Mouse (Mus musculus): ENCODE measurements around the gene Gm20388. TPM values are rescaled to one million over a fixed set of nuclear protein-coding genes. Genes with fewer than 3 reads are reported as not detected.

Gene Gm20388
- polyA plus RNA-seq, 1 experiment from 2014 or later = 7.4 TPM

DNA sequence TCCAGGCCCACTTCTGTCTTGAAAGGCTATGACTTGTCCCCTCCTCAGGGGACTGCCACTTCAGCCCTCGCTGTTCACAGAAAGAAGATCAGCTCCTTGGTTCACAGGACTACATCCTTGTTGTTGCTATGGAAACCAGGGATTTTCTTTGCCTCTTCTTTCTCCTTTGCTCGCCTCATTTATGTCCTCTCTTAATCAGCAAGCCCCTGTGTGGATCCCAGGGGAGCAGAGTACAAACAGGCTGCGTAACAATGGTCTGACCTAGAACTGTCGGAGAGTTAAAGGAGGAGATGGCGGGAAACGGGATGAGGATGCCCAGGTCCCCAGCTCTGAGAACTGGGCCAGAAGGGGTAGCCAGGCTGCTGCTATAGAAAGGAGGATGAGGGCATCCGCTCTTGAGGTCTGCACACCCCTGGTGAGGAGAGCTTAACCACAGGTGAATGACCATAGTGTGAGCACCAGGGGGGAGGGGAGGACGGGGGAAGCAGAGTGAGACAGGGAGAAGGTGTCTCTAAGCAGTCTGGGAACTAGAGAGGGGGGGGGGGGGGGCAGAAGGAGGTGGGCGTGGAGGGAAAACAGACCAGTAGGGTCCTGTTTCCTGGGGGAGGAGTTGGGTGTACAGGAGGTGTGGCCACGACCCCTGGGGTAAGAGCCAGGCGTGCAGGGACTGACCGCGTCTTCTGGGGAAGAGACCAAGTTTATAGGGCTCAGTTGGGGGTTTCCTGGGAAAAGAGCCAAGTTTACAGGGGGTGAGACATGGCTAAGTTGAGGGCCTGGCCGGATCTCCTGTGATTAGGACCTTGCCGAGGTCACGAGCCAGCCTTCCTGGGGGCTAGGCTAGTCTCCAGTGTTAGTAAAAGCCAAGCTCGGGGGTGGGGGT is 1787.3 kb downstream of the Gm20388 start:
- H3K4me1 ChIP-seq (ENCODE audit: control insufficient read depth, insufficient read depth, low read length) = peaks cover 10% of the 10 kb centered on the region
- peak overlapping the region; percentile 25 for H3K4me3 ChIP-seq (replicated peaks; ENCODE audit: low read length)
- no peaks in the 10 kb centered on the region for H3K9me3 ChIP-seq (replicated peaks; ENCODE audit: control insufficient read depth, low read length)
- peak; percentile 70; the same call in 1 of the 2 replicates for ATAC-seq (ENCODE audit: insufficient read depth, low FRiP score)
- peak overlapping the region; percentile 46; the same call in 1 of the 2 replicates for H3K9ac ChIP-seq (ENCODE audit: low read length)
- no peaks in the 10 kb centered on the region for H3K27me3 ChIP-seq (ENCODE audit: control insufficient read depth, insufficient read depth, low read length)
- H3K36me3 ChIP-seq (ENCODE audit: control insufficient read depth, insufficient read depth, low read length) = no peaks in the 10 kb centered on the region
- peak overlapping the region; percentile 43 for H3K4me2 ChIP-seq (ENCODE audit: low read depth, low read length)
- H3K27ac ChIP-seq (ENCODE audit: low read length) = no peak overlapping the region
- WGBS = 5% methylated on average over 16 of the region's 17 CpGs

DNA sequence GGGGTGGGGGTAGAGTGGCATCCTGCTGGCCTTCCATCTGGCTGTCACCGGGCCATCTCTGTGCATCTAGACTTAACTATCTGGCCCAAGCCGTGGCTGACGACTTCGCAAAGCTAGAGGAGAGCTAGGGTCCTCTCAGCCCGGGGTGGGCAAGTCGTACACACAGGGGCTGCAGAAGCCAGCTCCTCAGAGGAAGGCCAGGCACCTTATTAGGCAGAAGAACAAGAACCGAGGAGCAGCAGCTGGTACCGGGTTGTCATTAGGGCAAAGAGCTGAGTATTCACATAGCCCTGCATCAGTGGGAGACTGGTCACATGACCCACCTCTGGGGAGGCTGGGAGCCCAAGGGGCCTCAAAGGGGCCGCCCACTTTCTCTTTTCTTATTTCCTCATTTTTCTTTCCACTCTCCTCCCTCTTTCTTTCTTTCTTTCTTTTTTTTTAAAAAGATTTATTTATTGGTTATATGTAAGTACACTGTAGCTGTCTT is 1788.0 kb downstream of the Gm20388 start:
- H3K4me1 ChIP-seq (ENCODE audit: control insufficient read depth, insufficient read depth, low read length) = peaks cover 10% of the 10 kb centered on the region
- H3K4me2 ChIP-seq (ENCODE audit: low read depth, low read length) = peak overlapping the region; percentile 43
- no peaks in the 10 kb centered on the region for H3K9me3 ChIP-seq (replicated peaks; ENCODE audit: control insufficient read depth, low read length)
- 0 out of 2 replicates have a peak, but pooled peaks have one; percentile 20 for ATAC-seq (ENCODE audit: insufficient read depth, low FRiP score)
- peak overlapping the region; percentile 46; the same call in 1 of the 2 replicates for H3K9ac ChIP-seq (ENCODE audit: low read length)
- whole genome bisulfite sequencing = 7% methylated on average over 9 of the region's 9 CpGs
- H3K36me3 ChIP-seq (ENCODE audit: control insufficient read depth, insufficient read depth, low read length) = no peaks in the 10 kb centered on the region
- H3K27me3 ChIP-seq (ENCODE audit: control insufficient read depth, insufficient read depth, low read length) = no peaks in the 10 kb centered on the region
- peak overlapping the region; percentile 25 for H3K4me3 ChIP-seq (replicated peaks; ENCODE audit: low read length)
- no peak overlapping the region for H3K27ac ChIP-seq (ENCODE audit: low read length)

DNA sequence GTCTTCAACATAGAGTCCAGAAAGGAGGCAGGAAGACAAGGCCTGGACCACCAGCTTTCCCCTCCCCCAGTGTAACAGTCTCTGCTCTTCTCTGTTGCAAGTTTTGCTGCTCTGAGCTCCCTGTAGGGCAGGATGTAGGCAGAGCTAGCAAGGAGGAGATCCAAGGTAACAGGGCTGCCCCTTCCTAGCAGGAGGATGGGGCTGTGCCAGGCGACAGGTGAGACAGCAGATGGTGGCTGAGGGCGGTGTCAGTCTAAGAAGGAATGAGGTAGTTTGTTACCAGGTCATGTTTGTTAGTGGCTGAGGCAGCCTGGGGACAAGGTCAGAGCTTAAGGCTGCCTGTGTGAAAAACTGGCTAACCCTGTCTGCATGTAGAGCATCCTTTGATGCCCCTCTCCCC is 1789.3 kb downstream of the Gm20388 start:
- Histone ChIP-seq H3K4me2 (ENCODE audit: low read depth, low read length) (no peak overlapping the region), H3K27ac (ENCODE audit: low read length) (no peak overlapping the region), H3K9me3 (replicated peaks; ENCODE audit: control insufficient read depth, low read length) (no peaks in the 10 kb centered on the region), H3K27me3 (ENCODE audit: control insufficient read depth, insufficient read depth, low read length) (no peaks in the 10 kb centered on the region), H3K9ac (ENCODE audit: low read length) (no peak overlapping the region), H3K36me3 (ENCODE audit: control insufficient read depth, insufficient read depth, low read length) (no peaks in the 10 kb centered on the region), H3K4me3 (replicated peaks; ENCODE audit: low read length) (no peak overlapping the region), H3K4me1 (ENCODE audit: control insufficient read depth, insufficient read depth, low read length) (peaks cover 10% of the 10 kb centered on the region)
- WGBS = 82% methylated on average over 2 of the region's 2 CpGs
- ATAC-seq (ENCODE audit: insufficient read depth, low FRiP score) = no peak

- Histone ChIP-seq H3K4me3 (replicated peaks; ENCODE audit: low read length) (no peak overlapping the region), H3K9ac (ENCODE audit: low read length) (no peak overlapping the region), H3K4me1 (ENCODE audit: control insufficient read depth, insufficient read depth, low read length) (no peaks in the 10 kb centered on the region), H3K27ac (ENCODE audit: low read length) (no peak overlapping the region), H3K9me3 (replicated peaks; ENCODE audit: control insufficient read depth, low read length) (no peaks in the 10 kb centered on the region), H3K36me3 (ENCODE audit: control insufficient read depth, insufficient read depth, low read length) (no peaks in the 10 kb centered on the region), H3K27me3 (ENCODE audit: control insufficient read depth, insufficient read depth, low read length) (no peaks in the 10 kb centered on the region), H3K4me2 (ENCODE audit: low read depth, low read length) (no peak overlapping the region)
- ATAC-seq (ENCODE audit: insufficient read depth, low FRiP score) = no peak
- 60% methylated on average over 3 of the region's 3 CpGs for WGBS
Observed at GRCm38 (mm10) chr8:121705174-121705573, 1794.5 kb downstream of the Gm20388 start.

DNA sequence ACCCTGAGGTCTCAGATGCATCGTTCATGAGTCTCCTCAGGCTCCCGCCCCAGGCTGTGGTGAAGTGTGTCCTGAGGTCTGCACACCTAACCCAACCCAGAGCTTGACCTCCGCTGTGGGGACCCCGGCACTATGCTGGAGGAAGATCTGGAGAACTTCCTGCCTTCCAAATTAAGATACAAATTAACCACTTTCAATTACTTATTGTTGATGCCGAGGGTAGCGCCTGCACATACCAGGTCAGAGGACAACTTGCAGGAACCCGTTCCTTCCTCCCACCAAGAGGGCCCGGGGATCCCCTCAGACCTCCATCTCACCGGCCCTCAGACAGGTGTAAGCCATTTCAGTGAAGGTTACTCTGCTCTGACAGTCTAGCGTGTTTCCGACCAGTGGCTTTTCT is 1796.3 kb downstream of the Gm20388 start:
- Histone ChIP-seq H3K9me3 (replicated peaks; ENCODE audit: control insufficient read depth, low read length) (no peaks in the 10 kb centered on the region), H3K4me3 (replicated peaks; ENCODE audit: low read length) (no peak overlapping the region), H3K36me3 (ENCODE audit: control insufficient read depth, insufficient read depth, low read length) (no peaks in the 10 kb centered on the region), H3K4me1 (ENCODE audit: control insufficient read depth, insufficient read depth, low read length) (no peaks in the 10 kb centered on the region), H3K9ac (ENCODE audit: low read length) (no peak overlapping the region), H3K27me3 (ENCODE audit: control insufficient read depth, insufficient read depth, low read length) (no peaks in the 10 kb centered on the region), H3K4me2 (ENCODE audit: low read depth, low read length) (no peak overlapping the region), H3K27ac (ENCODE audit: low read length) (no peak overlapping the region)
- no peak for ATAC-seq (ENCODE audit: insufficient read depth, low FRiP score)
- WGBS = 74% methylated on average over 11 of the region's 11 CpGs

DNA sequence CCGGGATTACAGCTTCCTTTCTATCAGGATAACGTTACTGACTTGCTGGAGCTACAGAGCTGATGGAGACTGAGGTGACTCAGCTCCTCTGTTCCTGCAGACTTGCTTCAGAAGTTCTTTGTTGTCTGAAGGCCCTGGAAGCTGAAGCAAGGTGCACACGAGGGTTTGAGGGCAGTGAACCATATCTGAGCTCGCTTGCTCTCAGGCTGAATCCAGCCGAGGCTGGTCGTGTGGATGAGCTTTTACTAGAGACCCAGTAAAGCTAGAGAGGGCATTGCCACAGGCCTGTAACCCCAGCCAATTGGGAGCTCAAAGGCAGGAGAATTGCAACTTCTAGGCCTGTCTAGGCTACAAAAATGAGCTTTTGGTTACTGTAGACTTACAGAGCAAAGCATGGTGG is 1797.8 kb downstream of the Gm20388 start:
- WGBS = 60% methylated on average over 6 of the region's 6 CpGs
- H3K27me3 ChIP-seq (ENCODE audit: control insufficient read depth, insufficient read depth, low read length) = no peaks in the 10 kb centered on the region
- H3K4me2 ChIP-seq (ENCODE audit: low read depth, low read length) = no peak overlapping the region
- H3K36me3 ChIP-seq (ENCODE audit: control insufficient read depth, insufficient read depth, low read length) = no peaks in the 10 kb centered on the region
- ATAC-seq (ENCODE audit: insufficient read depth, low FRiP score) = no peak
- no peak overlapping the region for H3K9ac ChIP-seq (ENCODE audit: low read length)
- no peak overlapping the region for H3K27ac ChIP-seq (ENCODE audit: low read length)
- H3K9me3 ChIP-seq (replicated peaks; ENCODE audit: control insufficient read depth, low read length) = no peaks in the 10 kb centered on the region
- H3K4me3 ChIP-seq (replicated peaks; ENCODE audit: low read length) = no peak overlapping the region
- no peaks in the 10 kb centered on the region for H3K4me1 ChIP-seq (ENCODE audit: control insufficient read depth, insufficient read depth, low read length)

DNA sequence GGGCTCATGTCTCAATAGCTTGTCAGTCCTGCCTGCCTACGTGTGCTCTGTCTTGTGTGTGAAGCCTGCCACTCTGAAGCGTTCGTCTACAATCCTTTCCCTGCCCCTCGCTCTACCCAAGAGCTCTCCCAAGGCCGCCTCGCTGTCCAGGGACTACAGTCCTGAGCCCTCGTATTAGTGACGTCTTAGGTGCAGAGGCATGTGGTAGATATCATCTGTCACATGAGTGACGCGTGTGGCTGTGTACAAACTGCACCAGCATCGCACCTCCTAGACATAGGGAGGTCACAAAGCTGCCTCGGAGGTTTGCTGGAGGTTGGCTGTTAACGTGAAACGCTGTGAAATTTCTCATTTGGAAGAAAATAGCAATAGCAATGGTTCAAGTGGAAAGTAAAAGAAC is 1806.9 kb downstream of the Gm20388 start:
- H3K27me3 ChIP-seq (ENCODE audit: control insufficient read depth, insufficient read depth, low read length) = no peaks in the 10 kb centered on the region
- WGBS = 37% methylated on average over 14 of the region's 14 CpGs
- no peaks in the 10 kb centered on the region for H3K4me1 ChIP-seq (ENCODE audit: control insufficient read depth, insufficient read depth, low read length)
- H3K4me3 ChIP-seq (replicated peaks; ENCODE audit: low read length) = no peak overlapping the region
- ATAC-seq (ENCODE audit: insufficient read depth, low FRiP score) = no peak
- H3K4me2 ChIP-seq (ENCODE audit: low read depth, low read length) = no peak overlapping the region
- H3K36me3 ChIP-seq (ENCODE audit: control insufficient read depth, insufficient read depth, low read length) = no peaks in the 10 kb centered on the region
- no peak overlapping the region for H3K27ac ChIP-seq (ENCODE audit: low read length)
- H3K9ac ChIP-seq (ENCODE audit: low read length) = no peak overlapping the region
- no peaks in the 10 kb centered on the region for H3K9me3 ChIP-seq (replicated peaks; ENCODE audit: control insufficient read depth, low read length)

DNA sequence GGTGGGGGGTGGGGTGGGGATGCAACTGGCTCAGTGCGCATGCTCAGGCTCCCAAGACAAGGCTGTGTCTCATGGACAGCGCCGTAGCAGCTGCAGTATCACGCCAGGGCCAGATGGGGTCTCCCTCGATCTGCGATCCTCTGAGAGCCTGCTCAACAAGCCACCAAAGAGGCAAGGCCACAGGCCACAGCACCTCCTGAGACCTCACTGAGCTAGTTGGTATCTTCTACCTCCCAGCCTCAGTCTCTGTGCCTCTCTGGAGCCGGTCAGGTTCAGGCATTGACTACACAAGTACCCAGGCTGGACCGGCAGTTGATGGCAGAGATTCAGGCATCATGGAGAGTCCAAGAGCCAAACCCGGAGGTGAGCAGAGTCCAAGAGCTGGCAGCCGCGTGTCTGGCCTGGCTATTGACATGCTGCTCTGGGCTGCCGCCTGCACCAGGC is 1807.4 kb downstream of the Gm20388 start:
- Histone ChIP-seq H3K4me2 (ENCODE audit: low read depth, low read length) (no peak overlapping the region), H3K4me1 (ENCODE audit: control insufficient read depth, insufficient read depth, low read length) (no peaks in the 10 kb centered on the region), H3K27ac (ENCODE audit: low read length) (no peak overlapping the region), H3K9me3 (replicated peaks; ENCODE audit: control insufficient read depth, low read length) (no peaks in the 10 kb centered on the region), H3K27me3 (ENCODE audit: control insufficient read depth, insufficient read depth, low read length) (no peaks in the 10 kb centered on the region), H3K9ac (ENCODE audit: low read length) (no peak overlapping the region), H3K4me3 (replicated peaks; ENCODE audit: low read length) (no peak overlapping the region), H3K36me3 (ENCODE audit: control insufficient read depth, insufficient read depth, low read length) (no peaks in the 10 kb centered on the region)
- ATAC-seq (ENCODE audit: insufficient read depth, low FRiP score) = peak; percentile 72; the same call in 1 of the 2 replicates
- 28% methylated on average over 12 of the region's 12 CpGs for WGBS

DNA sequence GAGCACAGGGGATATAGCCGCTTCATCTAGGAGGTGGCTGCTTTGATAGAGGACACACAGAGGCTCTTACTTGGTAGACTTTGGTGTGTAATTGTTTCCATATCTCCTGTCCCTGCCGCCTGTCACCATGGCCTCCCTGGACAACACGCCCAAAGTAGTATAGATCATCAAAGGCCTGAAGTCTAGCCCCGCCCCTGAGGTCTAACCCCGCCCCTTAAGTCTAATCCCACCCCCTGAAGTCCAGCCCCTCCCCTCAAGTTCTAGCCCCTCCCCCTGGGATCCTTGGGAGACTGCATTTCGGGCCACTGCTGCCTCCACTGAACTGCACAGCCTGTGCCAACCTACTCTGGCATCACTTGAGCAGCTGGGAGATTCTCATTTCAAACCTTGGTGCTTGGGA is 1808.3 kb downstream of the Gm20388 start:
- H3K27ac ChIP-seq (ENCODE audit: low read length) = no peak overlapping the region
- H3K4me2 ChIP-seq (ENCODE audit: low read depth, low read length) = no peak overlapping the region
- no peaks in the 10 kb centered on the region for H3K36me3 ChIP-seq (ENCODE audit: control insufficient read depth, insufficient read depth, low read length)
- WGBS = 56% methylated on average over 6 of the region's 6 CpGs
- no peaks in the 10 kb centered on the region for H3K9me3 ChIP-seq (replicated peaks; ENCODE audit: control insufficient read depth, low read length)
- ATAC-seq (ENCODE audit: insufficient read depth, low FRiP score) = no peak
- H3K4me3 ChIP-seq (replicated peaks; ENCODE audit: low read length) = no peak overlapping the region
- H3K4me1 ChIP-seq (ENCODE audit: control insufficient read depth, insufficient read depth, low read length) = no peaks in the 10 kb centered on the region
- no peaks in the 10 kb centered on the region for H3K27me3 ChIP-seq (ENCODE audit: control insufficient read depth, insufficient read depth, low read length)
- no peak overlapping the region for H3K9ac ChIP-seq (ENCODE audit: low read length)
